Mouse (Mus musculus): Measurements from ENCODE around the gene Gm17482. TPM values are rescaled to one million over a fixed set of nuclear protein-coding genes. Genes with fewer than 3 reads are reported as not detected.
A peak's percentile ranks its signal among the peaks of the same experiment; 100 is the strongest.
"Not testable (repeated sequence)": the region's sequence is repeated elsewhere in the genome, so short reads cannot be mapped to it uniquely, and the experiment has no call there.

Gm17482 gene
- polyA plus RNA-seq, 1 experiment from 2014 or later = not detected

GRCm38 (mm10) chr6:115227529-115227928, 386 bp downstream of the Gm17482 start:
- Histone ChIP-seq H3K4me1 (peaks cover 15% of the 10 kb centered on the region), H3K27ac (no peak overlapping the region)
- ATAC-seq (ENCODE audit: insufficient number of reproducible peaks, insufficient read depth, low FRiP score, low TSS enrichment, low read depth) = 0 out of 2 replicates have a peak, but pooled peaks have one; percentile 26

GRCm38 (mm10) chr6:115230557-115230956, 3.4 kb downstream of the Gm17482 start:
- no peaks in the 10 kb centered on the region for H3K36me3 ChIP-seq
- H3K27me3 ChIP-seq = peaks cover 2% of the 10 kb centered on the region; the same call in 1 of the 2 replicates
- WGBS = 83% methylated on average over 3 of the region's 3 CpGs
- H3K4me1 ChIP-seq = no peaks in the 10 kb centered on the region
- no peaks in the 10 kb centered on the region for H3K9me3 ChIP-seq
- H3K9ac ChIP-seq = no peak overlapping the region
- H3K4me2 ChIP-seq = no peak overlapping the region
- H3K4me3 ChIP-seq = no peak overlapping the region
- ATAC-seq (ENCODE audit: insufficient number of reproducible peaks, insufficient read depth, low FRiP score, low TSS enrichment, low read depth) = no peak
- H3K27ac ChIP-seq = no peak overlapping the region

More at GRCm38 (mm10) chr6:115227529-115227928, 386 bp downstream of the Gm17482 start:
- H3K9ac ChIP-seq = no peak overlapping the region
- no peak overlapping the region for H3K4me3 ChIP-seq
- no peaks in the 10 kb centered on the region for H3K27me3 ChIP-seq
- H3K36me3 ChIP-seq = no peaks in the 10 kb centered on the region
- no peak overlapping the region for H3K4me2 ChIP-seq
- H3K9me3 ChIP-seq = no peaks in the 10 kb centered on the region
- WGBS = 4% methylated on average over 2 of the region's 2 CpGs

DNA sequence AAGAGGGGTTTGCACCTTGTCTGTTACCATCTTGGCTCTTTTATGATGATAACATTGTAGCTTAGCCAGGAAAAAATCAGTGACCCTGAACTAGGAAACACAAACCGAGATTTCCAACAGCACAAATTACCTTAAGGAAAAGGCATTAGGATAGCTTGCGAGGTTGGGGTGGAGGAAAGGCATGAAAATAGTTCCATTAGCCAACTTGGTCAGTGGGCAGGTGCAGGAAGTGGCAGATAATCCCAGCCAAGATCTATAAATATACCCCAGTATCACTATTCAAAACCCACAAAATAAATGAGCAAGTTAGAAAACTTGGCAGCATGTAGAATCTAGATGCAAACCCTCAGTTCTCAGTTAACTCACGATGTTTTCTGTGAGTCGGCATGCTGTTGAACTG, 4.7 kb downstream of the Gm17482 start:
- no peak overlapping the region for H3K9ac ChIP-seq
- WGBS = 68% methylated on average over 4 of the region's 4 CpGs
- ATAC-seq (ENCODE audit: insufficient number of reproducible peaks, insufficient read depth, low FRiP score, low TSS enrichment, low read depth) = no peak

DNA sequence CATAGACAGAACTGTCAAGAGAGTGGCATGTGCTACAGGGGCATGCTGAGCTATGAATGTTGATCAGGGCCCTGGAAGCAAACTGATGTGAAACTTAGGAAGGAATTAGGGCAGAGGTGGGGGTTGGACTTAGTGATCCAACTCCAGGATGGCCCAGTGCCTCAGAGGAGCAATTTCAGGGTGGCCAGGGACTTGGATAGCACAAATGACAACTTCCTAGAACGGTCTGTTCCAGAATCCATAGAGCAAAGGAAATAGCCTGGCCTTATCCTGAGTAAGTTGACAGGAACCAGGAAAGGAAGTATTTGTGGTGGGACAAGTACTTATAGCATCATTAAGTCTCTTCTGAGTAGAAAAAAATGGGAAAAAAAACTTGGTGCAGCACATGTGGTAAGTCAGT, 5.4 kb downstream of the Gm17482 start:
- Histone ChIP-seq H3K4me3 (no peak overlapping the region), H3K27me3 (peaks cover 3% of the 10 kb centered on the region; the same call in 1 of the 2 replicates), H3K36me3 (no peaks in the 10 kb centered on the region), H3K27ac (no peak overlapping the region), H3K9me3 (no peaks in the 10 kb centered on the region), H3K4me2 (no peak overlapping the region), H3K4me1 (no peaks in the 10 kb centered on the region), H3K9ac (no peak overlapping the region)
- 67% methylated on average over 1 of the region's 1 CpGs for WGBS
- no peak for ATAC-seq (ENCODE audit: insufficient number of reproducible peaks, insufficient read depth, low FRiP score, low TSS enrichment, low read depth)

More for the DNA sequence above, 4.7 kb downstream of the Gm17482 start:
- no peaks in the 10 kb centered on the region for H3K9me3 ChIP-seq
- H3K4me1 ChIP-seq = no peaks in the 10 kb centered on the region
- no peak overlapping the region for H3K4me2 ChIP-seq
- H3K36me3 ChIP-seq = no peaks in the 10 kb centered on the region
- peaks cover 3% of the 10 kb centered on the region; the same call in 1 of the 2 replicates for H3K27me3 ChIP-seq
- no peak overlapping the region for H3K27ac ChIP-seq
- no peak overlapping the region for H3K4me3 ChIP-seq

GRCm38 (mm10) chr6:115238031-115239027, 11.2 kb downstream of the Gm17482 start:
- 87% methylated on average over 9 of the region's 9 CpGs for WGBS
- H3K4me3 ChIP-seq = no peak overlapping the region
- H3K9ac ChIP-seq = no peak overlapping the region
- no peak for ATAC-seq (ENCODE audit: insufficient number of reproducible peaks, insufficient read depth, low FRiP score, low TSS enrichment, low read depth)
- no peaks in the 10 kb centered on the region for H3K9me3 ChIP-seq
- H3K4me2 ChIP-seq = no peak overlapping the region
- H3K4me1 ChIP-seq = 0 out of 2 replicates have a peak, but pooled peaks cover 3% of the 10 kb centered on the region
- no peaks in the 10 kb centered on the region for H3K36me3 ChIP-seq
- H3K27ac ChIP-seq = no peak overlapping the region
- H3K27me3 ChIP-seq = peaks cover 5% of the 10 kb centered on the region

- no peak for ATAC-seq (ENCODE audit: insufficient number of reproducible peaks, insufficient read depth, low FRiP score, low TSS enrichment, low read depth)
- H3K4me3 ChIP-seq = no peak overlapping the region
- 0 out of 2 replicates have a peak, but pooled peaks cover 3% of the 10 kb centered on the region for H3K4me1 ChIP-seq
- 75% methylated on average over 7 of the region's 7 CpGs for WGBS
- no peak overlapping the region for H3K27ac ChIP-seq
- no peak overlapping the region for H3K9ac ChIP-seq
- no peaks in the 10 kb centered on the region for H3K9me3 ChIP-seq
- peaks cover 5% of the 10 kb centered on the region for H3K27me3 ChIP-seq
- H3K36me3 ChIP-seq = no peaks in the 10 kb centered on the region
- no peak overlapping the region for H3K4me2 ChIP-seq
These were observed 12.2 kb downstream of the Gm17482 start for GRCm38 (mm10) chr6:115239335-115239734.

DNA sequence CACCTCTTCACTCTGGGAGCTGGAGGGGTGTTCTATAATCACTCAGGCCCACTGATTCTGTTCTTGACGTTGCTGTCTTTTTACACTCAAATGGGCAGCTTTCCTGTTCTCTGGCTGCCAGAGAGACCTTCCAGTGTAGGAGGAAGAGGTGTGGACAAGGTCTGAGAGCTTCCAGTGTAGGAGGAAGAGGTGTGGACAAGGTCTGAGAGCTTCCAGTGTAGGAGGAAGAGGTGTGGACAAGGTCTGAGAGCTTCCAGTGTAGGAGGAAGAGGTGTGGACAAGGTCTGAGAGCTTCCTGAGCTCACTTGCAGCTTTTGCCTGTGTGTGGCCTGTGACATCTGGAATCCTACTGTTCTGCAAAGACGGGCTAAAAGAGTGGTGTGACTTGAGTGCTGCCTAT, 13.3 kb downstream of the Gm17482 start:
- not testable (repeated sequence) for H3K27ac ChIP-seq; H3K27me3 ChIP-seq; H3K4me3 ChIP-seq; ATAC-seq (ENCODE audit: insufficient number of reproducible peaks, insufficient read depth, low FRiP score, low TSS enrichment, low read depth); H3K4me1 ChIP-seq; H3K9me3 ChIP-seq; H3K36me3 ChIP-seq; H3K9ac ChIP-seq; H3K4me2 ChIP-seq
- 42% methylated on average over 2 of the region's 2 CpGs for WGBS

DNA sequence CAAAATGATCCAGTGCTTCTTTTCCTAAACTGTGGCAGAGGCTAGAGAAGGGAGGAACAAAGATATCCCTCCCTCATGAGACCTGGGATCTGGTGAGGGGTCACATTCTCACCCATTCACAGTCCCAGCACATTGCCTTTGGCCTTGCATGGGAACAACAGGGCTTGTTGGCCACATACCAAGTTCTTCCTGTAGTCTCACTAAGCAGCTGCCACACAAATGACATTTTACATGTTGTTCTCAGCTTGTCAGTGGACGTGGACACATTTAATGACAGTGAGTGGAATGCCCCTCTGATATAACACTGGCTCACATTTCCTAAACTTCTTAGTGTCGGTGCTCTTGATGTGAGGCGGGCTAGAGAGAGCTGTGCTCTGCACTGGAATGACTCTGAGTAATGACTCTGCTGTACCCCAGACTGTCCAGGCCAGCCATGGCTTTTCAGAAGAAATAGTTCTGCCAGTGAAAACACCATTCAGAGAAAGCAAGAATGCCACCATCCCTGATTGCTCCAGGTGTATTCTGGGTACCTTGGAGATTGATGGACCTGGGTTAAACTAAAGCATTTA, 14.1 kb downstream of the Gm17482 start:
- Histone ChIP-seq H3K27me3 (peaks cover 3% of the 10 kb centered on the region; the same call in 1 of the 2 replicates), H3K9ac (no peak overlapping the region), H3K27ac (no peak overlapping the region), H3K4me3 (no peak overlapping the region), H3K36me3 (no peaks in the 10 kb centered on the region), H3K9me3 (no peaks in the 10 kb centered on the region), H3K4me1 (0 out of 2 replicates have a peak, but pooled peaks cover 3% of the 10 kb centered on the region), H3K4me2 (no peak overlapping the region)
- ATAC-seq (ENCODE audit: insufficient number of reproducible peaks, insufficient read depth, low FRiP score, low TSS enrichment, low read depth) = no peak
- WGBS = 66% methylated on average over 3 of the region's 3 CpGs

DNA sequence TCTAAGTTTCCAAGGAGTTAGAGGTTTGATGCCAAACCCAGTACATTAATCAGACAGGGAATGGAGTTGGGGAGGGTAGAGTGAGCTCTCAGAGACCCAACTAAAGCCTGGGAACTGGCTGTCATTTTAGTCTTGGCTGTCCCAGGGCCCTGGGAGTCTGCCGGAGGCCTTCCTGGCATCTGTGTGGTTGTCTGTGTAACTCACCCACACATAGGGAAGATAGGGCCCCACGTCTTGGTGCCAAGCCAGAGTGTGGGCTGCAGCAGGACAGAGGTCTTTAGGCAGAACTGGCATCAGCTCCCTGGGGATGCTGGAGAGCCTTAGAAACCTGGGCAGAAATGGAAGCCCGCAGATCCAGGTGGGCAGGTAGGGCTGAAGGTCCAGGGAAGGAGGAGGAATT, 14.8 kb downstream of the Gm17482 start:
- ATAC-seq (ENCODE audit: insufficient number of reproducible peaks, insufficient read depth, low FRiP score, low TSS enrichment, low read depth) = no peak
- Histone ChIP-seq H3K27me3 (peaks cover 3% of the 10 kb centered on the region; the same call in 1 of the 2 replicates), H3K4me2 (no peak overlapping the region), H3K9ac (no peak overlapping the region), H3K4me1 (0 out of 2 replicates have a peak, but pooled peaks cover 3% of the 10 kb centered on the region), H3K36me3 (no peaks in the 10 kb centered on the region), H3K9me3 (no peaks in the 10 kb centered on the region), H3K4me3 (no peak overlapping the region), H3K27ac (no peak overlapping the region)
- 78% methylated on average over 3 of the region's 3 CpGs for WGBS

DNA sequence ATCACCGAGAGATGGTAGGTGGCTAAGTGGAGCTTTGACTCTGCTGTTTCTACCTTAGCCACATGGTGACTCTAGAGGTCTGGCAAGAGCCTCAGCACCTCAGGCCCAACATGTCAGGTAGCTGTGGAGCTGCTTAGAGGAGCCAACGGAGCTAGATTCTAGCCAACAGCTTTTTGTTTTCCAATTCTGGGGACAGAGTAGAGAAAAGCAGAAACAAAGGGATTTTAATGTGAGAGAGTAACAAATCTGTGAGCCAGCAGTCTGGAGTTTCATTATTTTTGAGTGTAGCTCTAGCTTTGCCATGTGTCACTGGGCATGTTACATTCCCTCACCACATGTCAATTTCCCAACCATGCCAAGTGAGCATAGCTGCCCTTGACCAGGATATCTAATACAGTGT, 17.1 kb downstream of the Gm17482 start:
- H3K9me3 ChIP-seq = no peaks in the 10 kb centered on the region
- H3K9ac ChIP-seq = no peak overlapping the region
- ATAC-seq (ENCODE audit: insufficient number of reproducible peaks, insufficient read depth, low FRiP score, low TSS enrichment, low read depth) = no peak
- H3K36me3 ChIP-seq = no peaks in the 10 kb centered on the region
- H3K27ac ChIP-seq = no peak overlapping the region
- H3K4me1 ChIP-seq = 0 out of 2 replicates have a peak, but pooled peaks cover 3% of the 10 kb centered on the region
- no peak overlapping the region for H3K4me2 ChIP-seq
- H3K4me3 ChIP-seq = no peak overlapping the region
- no peaks in the 10 kb centered on the region for H3K27me3 ChIP-seq
- WGBS = 72% methylated on average over 2 of the region's 2 CpGs

DNA sequence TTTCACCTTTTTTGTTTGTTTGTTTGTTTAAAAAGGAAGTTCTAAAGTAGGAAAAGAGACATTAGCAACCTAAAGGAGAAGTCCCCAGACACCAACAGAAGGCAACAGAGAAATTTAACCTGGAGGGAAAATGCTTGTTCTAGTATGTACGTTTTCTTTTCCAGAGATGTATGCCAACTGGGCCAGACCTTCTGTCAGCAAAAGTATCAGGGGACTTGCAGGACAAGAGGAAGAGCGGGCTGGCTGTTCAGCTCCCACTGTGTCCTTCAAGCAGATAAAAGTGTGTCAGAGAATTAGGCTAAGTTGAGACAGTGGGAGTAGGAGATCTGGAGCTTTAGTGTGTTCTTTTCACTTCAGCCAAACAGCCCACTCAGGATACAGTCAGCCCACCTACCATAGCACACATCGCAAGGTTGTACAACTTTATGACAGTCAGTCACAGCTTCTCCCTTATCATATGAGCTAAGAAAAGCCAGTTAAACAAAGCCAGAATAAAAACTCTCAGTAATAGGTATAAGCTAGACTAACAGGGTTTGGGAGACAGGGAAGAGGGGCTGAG, 18.4 kb downstream of the Gm17482 start:
- WGBS = 79% methylated on average over 3 of the region's 3 CpGs
- no peak overlapping the region for H3K4me2 ChIP-seq

More for the DNA sequence above, 18.4 kb downstream of the Gm17482 start:
- no peak overlapping the region for H3K27ac ChIP-seq
- H3K27me3 ChIP-seq = no peaks in the 10 kb centered on the region
- no peaks in the 10 kb centered on the region for H3K36me3 ChIP-seq
- no peak overlapping the region for H3K4me3 ChIP-seq
- H3K9ac ChIP-seq = no peak overlapping the region
- no peaks in the 10 kb centered on the region for H3K9me3 ChIP-seq
- no peaks in the 10 kb centered on the region for H3K4me1 ChIP-seq
- ATAC-seq (ENCODE audit: insufficient number of reproducible peaks, insufficient read depth, low FRiP score, low TSS enrichment, low read depth) = no peak

Data from embryonic facial prominence, embryonic 13.5 days (tissue).